Mouse (Mus musculus): Measurements from ENCODE around the gene Atg101.
A peak's percentile ranks its signal among the peaks of the same experiment; 100 is the strongest.

The Atg101 gene

DNA sequence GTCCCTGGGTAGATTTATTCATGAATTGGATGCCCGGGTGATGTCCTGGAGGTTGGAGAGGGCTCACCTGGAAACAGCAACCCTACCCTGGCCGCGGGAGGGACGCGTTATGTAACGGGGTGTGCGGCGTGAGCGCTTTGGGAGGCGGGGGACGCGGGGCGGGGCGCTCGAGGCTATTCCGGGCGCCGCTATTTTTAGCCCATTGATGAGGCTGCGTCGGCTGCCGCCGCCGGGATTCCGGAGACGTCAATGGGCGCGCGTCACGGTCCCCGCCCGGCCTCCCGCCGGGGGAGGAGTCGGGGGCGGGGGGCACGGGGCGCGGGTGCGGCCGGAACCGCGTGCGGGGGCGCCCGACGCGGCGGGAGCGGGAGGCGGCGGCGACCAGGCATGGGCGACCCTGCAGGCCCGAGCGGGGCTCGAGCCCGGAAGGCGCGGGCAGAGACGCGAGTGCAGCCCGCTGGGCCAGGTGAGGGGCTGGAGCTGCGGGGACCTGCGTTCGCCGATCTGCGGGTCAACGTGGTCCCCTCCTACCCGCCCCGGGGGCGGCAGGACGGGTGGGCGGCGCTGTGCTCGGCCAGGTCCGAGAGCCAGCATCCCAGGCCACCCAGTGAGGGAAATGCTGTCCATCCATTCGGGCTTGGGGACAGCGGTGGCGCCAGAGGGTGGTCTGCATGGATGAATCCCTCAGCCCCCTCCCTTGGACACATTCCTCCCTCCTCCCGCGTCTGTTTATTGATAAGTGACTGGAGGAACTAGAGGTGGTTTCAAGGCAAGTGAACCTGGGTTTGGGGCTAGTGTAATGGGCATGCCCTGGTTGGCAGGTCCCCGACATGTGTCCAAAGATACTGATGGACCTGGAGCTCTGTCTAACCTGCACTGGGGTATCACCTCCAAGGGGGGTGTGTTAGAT lies 29.9 kb upstream of the Atg101 start, which contains the start of gene Nr4a1:
TSS of gene Nr4a1 (plus strand) at position 384 of the 910 bp plus-strand sequence.
- DNase-seq (ENCODE audit: low spot score in 2 of 2): peak; percentile 80 to 90

GRCm38 (mm10) chr15:101255842-101256462 lies 28.1 kb upstream of the Atg101 start:
- no peak for DNase-seq (ENCODE audit: low spot score in 2 of 2)

DNA sequence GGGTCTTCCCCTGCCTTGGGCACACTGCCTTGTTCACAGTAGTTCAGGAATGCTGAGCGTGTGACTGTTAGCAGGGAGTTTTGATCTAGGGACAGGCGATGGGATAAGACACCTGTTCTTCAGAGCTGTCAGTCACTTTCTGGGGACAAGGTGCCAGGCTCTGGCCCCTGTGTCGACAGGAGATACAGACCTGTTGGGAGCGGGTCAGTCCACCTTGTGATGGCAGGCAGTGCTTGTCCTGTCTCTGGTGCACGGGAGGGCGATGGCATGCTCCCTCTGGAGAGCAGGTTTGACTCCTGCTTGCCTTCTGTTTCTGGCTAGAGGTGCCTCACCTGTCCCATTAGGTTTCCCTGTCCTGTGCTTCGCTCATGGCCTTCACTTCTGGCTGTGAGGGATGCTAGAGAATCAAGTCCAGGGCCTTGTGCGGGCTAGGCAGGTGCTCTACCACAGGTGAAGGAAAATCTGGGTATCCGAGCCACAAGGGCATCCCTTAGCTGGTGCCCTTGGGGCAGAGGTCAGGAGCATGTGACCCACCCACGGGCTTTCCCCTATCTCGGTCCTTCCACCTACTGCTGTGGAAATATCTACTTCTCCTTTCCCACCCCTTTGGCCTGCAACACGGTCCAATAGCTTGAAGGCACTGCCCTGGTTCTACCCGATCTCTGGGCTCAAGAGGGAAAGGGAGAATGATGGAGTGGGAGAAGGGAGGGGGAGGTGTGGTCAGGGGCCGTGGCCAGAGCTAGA lies 27.4 kb upstream of the Atg101 start:
- DNase-seq (ENCODE audit: low spot score in 2 of 2): no peak

GRCm38 (mm10) chr15:101258420-101258819 lies 25.7 kb upstream of the Atg101 start:
- DNase-seq (ENCODE audit: low spot score in 2 of 2): no peak

DNA sequence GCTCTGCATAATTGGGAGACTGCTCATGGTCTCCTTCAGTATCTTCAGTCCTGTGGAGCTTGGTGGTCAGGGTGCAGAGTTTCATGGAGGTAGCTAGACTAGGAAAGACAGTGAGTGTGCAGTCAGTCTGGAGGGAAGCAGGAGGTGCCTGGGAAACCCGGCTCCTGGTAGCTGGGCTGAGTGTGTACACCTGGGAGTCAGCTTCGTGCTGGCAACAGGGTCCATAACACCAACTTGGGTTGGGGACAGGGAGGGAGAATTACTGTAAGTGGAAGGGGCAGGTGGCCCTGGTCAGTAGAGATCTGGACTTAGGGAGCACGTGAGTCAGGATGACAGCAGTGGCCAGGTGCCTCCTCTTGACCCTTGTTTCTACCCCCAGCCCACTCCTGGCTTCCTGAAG lies 24.1 kb upstream of the Atg101 start:
- DNase-seq (ENCODE audit: low spot score in 2 of 2): no peak

DNA sequence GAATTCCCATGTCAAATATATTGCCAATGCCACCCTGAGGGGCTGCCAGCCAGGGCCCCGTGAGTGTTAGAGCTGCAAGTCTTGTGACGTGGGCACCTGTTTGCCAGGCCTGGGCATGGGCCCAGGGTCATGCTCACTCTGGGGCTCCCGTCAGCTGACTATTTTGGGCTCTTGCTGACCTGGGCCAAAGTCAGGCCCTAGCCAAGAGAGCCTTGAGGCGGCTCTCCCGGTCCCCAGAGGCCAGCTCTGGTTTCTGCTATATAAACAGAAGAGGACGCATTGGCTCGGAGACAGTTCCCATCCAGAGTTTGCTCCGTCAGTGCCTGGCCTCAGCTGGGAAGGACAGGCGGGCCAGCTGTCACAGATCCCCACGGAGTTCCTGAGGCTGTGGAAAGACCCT lies 23.7 kb upstream of the Atg101 start:
- no peak for DNase-seq (ENCODE audit: low spot score in 2 of 2)

DNA sequence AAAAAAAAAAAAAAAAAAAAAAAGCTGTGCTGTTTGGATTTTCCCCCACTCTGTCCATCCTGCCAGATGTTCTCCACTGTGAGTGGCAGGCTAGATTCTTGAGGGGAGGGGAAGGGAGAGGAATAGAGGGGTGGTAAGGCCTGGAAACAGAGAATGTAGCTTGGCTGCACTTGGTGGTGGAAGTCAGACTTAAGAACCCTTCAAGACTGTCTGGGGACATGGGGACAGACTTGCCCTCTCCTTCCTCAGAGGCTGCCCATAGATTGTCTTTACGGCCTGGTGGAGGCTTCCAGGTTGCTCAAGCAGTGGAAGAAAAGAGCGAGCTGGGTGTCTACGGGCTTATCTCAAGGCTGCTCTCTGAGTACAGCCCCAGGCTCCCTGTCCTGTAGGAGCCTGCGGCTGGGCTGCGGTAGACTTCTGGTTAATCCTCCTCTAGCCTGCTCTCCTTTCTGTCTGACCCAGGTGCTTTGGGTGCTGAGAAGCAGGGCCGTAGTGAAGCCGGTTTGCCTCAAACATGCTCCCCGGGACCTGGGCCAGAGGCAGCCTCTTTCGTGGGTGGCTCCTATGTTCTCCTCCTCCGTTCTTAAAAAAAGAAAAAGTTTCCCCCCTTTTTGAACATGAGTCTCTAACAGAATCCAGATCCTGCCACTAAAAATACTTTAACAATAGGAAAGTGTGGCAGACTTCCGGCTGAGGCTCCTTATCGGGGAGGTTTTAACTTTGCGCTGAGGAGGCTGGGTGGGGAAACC lies 23.0 kb upstream of the Atg101 start:
- DNase-seq (ENCODE audit: low spot score in 2 of 2): no peak

DNA sequence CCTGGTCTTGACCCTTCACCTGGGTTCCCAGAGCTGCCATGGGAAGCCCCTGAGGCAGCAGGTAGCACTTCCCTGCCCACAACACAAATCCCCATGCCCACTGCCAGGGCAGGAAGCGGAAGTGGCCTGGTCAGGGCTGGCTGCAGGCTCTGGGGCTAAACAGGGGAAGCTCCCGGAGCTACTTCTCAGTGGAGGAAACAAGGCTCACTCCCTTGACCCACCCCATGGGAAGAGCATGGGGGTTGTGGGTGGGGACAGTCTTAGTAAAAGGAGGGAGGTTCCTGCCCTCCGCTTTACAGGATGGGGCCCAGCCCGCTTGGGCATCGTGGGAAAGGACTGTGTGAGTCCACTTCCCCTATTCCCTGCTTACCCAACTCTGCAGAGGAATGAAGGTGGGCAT lies 21.6 kb upstream of the Atg101 start:
- DNase-seq (ENCODE audit: low spot score in 2 of 2): no peak

GRCm38 (mm10) chr15:101266132-101266963 lies 17.7 kb upstream of the Atg101 start:
- DNase-seq (ENCODE audit: low spot score in 2 of 2): peak; percentile 92 to 93

- DNase-seq (ENCODE audit: low spot score in 2 of 2): no peak
Measured at GRCm38 (mm10) chr15:101267053-101268032, 16.7 kb upstream of the Atg101 start.

- DNase-seq (ENCODE audit: low spot score in 2 of 2): no peak
Measured at GRCm38 (mm10) chr15:101270101-101270820, 13.8 kb upstream of the Atg101 start.

GRCm38 (mm10) chr15:101271107-101271506 lies 13.0 kb upstream of the Atg101 start:
- no peak for DNase-seq (ENCODE audit: low spot score in 2 of 2)

DNA sequence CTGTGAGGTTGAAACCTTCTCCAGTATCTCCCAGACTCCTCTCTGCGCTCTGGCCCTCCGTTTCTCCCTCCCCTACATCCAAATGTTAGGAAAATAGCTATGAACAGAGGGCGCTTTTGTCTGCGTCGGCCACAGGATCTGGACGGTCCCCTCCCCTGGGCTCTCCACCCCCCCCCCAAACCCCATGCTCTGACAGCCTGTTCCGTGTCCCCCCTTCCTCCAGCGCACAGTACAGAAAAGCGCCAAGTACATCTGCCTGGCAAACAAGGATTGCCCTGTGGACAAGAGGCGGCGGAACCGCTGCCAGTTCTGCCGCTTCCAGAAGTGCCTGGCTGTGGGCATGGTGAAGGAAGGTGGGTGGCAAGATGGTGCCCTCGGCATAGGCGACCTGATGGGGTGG lies 12.6 kb upstream of the Atg101 start:
- DNase-seq (ENCODE audit: low spot score in 2 of 2): no peak

GRCm38 (mm10) chr15:101274380-101274779 lies 9.7 kb upstream of the Atg101 start:
- DNase-seq (ENCODE audit: low spot score in 2 of 2): no peak

GRCm38 (mm10) chr15:101277351-101277899 lies 6.6 kb upstream of the Atg101 start:
- DNase-seq (ENCODE audit: low spot score in 2 of 2): peak in 1 of 2 experiments; percentile 46

- DNase-seq (ENCODE audit: low spot score in 2 of 2): no peak
Measured at GRCm38 (mm10) chr15:101278589-101278988, 5.5 kb upstream of the Atg101 start.

DNA sequence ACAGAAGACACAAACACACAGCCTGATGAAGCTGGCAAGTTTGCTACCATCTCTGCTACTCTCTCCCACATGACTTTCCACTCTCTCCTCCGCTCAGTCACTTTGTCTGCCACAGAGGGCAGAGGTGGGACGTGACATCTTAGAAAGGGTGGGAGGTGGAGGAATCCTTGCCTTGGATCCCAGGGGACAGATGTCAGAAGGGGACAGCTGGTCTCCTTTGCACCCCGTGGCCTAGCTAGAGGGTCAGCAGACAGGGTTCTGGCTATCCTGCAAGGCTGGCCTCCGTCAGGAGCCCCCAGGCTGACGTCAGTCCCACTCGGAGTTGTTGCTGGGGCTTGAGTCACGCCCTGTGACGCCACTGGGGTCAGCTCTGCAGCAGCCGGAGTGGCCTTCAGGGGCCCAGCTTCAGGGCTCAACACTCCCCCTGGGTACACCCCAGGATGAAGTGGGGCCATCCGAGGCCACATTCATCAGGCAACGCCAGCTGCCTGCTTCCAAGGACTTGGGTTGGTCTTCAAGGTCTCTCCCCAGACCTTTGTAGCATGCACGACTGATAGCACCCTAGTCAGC lies 4.6 kb upstream of the Atg101 start:
- DNase-seq (ENCODE audit: low spot score in 2 of 2): no peak

- DNase-seq (ENCODE audit: low spot score in 2 of 2): no peak
Measured at GRCm38 (mm10) chr15:101282471-101282870, 1.6 kb upstream of the Atg101 start.

All from frontal cortex, postnatal 36 days (tissue).